Mouse (Mus musculus) cerebellum, postnatal 36 days (tissue): Measurements from ENCODE around the gene Asl.
"Not testable (repeated sequence)": the region's sequence is repeated elsewhere in the genome, so short reads cannot be mapped to it uniquely, and the experiment has no call there.

ENCODE experiments used
- DNase-seq, 2 experiments: peaks; one replicate each; pipeline ENCODE4 v3.0.0; 2021 to 2022; ENCODE audit warnings: mixed read lengths in 2 of 2

Gene Asl

GRCm38 (mm10) chr5:130044201-130044695 lies 15.2 kb upstream of the Asl start:
- peak; percentile 76 to 79 for DNase-seq

- DNase-seq, result peak in 1 of 2 experiments; percentile 25
Observed at GRCm38 (mm10) chr5:130043741-130044140, 14.7 kb upstream of the Asl start.

GRCm38 (mm10) chr5:130041262-130041661 lies 12.2 kb upstream of the Asl start:
- DNase-seq, result no peak

GRCm38 (mm10) chr5:130040797-130041196 lies 11.8 kb upstream of the Asl start:
- no peak for DNase-seq

GRCm38 (mm10) chr5:130037752-130038455 lies 8.9 kb upstream of the Asl start:
- peak; percentile 61 to 65 for DNase-seq

- not testable (repeated sequence) for DNase-seq
Observed at GRCm38 (mm10) chr5:130036300-130036699, 7.3 kb upstream of the Asl start.

- DNase-seq, result no peak
Observed at GRCm38 (mm10) chr5:130033869-130034268, 4.8 kb upstream of the Asl start.

- no peak for DNase-seq
Observed at GRCm38 (mm10) chr5:130031410-130032390, 2.7 kb upstream of the Asl start.

GRCm38 (mm10) chr5:130027696-130028095 lies 1.4 kb downstream of the Asl start:
- no peak for DNase-seq

- DNase-seq, result no peak
Observed at GRCm38 (mm10) chr5:130027134-130027533, 1.9 kb downstream of the Asl start.

GRCm38 (mm10) chr5:130023767-130024539 lies 5.1 kb downstream of the Asl start:
- DNase-seq, result peak; percentile 66 to 78

- no peak for DNase-seq
Observed at GRCm38 (mm10) chr5:130023067-130023766, 5.8 kb downstream of the Asl start.

- no peak for DNase-seq
Observed at GRCm38 (mm10) chr5:130022366-130022765, 6.7 kb downstream of the Asl start.

- DNase-seq, result peak in 1 of 2 experiments; percentile 16
Observed at GRCm38 (mm10) chr5:130021361-130021966, 7.6 kb downstream of the Asl start.

- no peak for DNase-seq
Observed at GRCm38 (mm10) chr5:130019461-130019860, 9.6 kb downstream of the Asl start.

- DNase-seq, result no peak
Observed at GRCm38 (mm10) chr5:130015104-130015503, 13.9 kb downstream of the Asl start.

- no peak for DNase-seq
Observed at GRCm38 (mm10) chr5:130010961-130011360, 18.1 kb downstream of the Asl start.

GRCm38 (mm10) chr5:130009784-130010183 lies 19.3 kb downstream of the Asl start:
- no peak for DNase-seq

GRCm38 (mm10) chr5:130008034-130008590 lies 20.9 kb downstream of the Asl start:
- DNase-seq, result no peak

GRCm38 (mm10) chr5:130007344-130007743 lies 21.7 kb downstream of the Asl start:
- DNase-seq, result no peak

GRCm38 (mm10) chr5:130003229-130003628 lies 25.8 kb downstream of the Asl start:
- no peak for DNase-seq
